Mouse (Mus musculus): ENCODE results near the gene Plxna1.

DNA sequence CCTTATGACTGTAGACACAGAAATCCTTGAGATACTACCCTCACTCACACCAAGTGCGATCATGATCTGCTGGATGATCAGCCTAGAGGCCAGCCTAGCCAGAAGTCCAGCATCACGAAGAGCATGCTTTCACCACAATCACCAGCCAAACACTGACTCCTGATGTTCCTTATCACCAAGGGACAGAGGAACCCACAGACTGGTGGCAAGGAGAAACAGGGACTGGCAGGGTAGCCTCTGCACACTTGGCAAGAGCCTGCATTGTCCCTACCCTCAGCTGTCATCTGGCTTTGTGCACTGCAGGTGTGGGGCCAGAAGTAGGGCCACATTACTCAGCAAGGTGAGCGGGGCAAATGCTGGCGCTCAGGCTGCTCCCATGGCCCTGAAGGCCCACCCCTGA is 37.6 kb downstream of the Plxna1 start:
- TF ChIP-seq MAZ (IDR thresholded peaks at IDR 0.05; ENCODE audit: low read depth, low read length) (no peak), NRF1 (IDR thresholded peaks at IDR 0.05; ENCODE audit: insufficient read depth, low read depth, low read length, poor library complexity, severe bottlenecking) (no peak)

Measured in MEL (cell line).